Mouse (Mus musculus) urinary bladder, postnatal 4 days (tissue): ENCODE measurements around the gene Dhrs1.
A peak's percentile ranks its signal among the peaks of the same experiment; 100 is the strongest.

Experiments
- DNase-seq, 2 experiments: peaks; one replicate each; pipeline ENCODE4 v3.0.0; 2021 to 2022; ENCODE audit warnings: low spot score in 2 of 2

The Dhrs1 gene

GRCm38 (mm10) chr14:55721700-55722437 is 23.6 kb downstream of the Dhrs1 start, which contains the start of gene Rabggta:
Gene Rabggta, minus strand, starts transcription at chr14:55722263.
- peak; percentile 84 to 90 for DNase-seq

- no peak for DNase-seq
Observed at GRCm38 (mm10) chr14:55721076-55721475, 24.4 kb downstream of the Dhrs1 start.

GRCm38 (mm10) chr14:55720666-55721065 is 24.8 kb downstream of the Dhrs1 start:
- no peak for DNase-seq

GRCm38 (mm10) chr14:55719737-55720136 is 25.8 kb downstream of the Dhrs1 start:
- DNase-seq = no peak

GRCm38 (mm10) chr14:55716884-55717283 is 28.6 kb downstream of the Dhrs1 start:
- no peak for DNase-seq

GRCm38 (mm10) chr14:55716271-55716670 is 29.2 kb downstream of the Dhrs1 start:
- no peak for DNase-seq

- no peak for DNase-seq
Observed at GRCm38 (mm10) chr14:55714893-55715292, 30.6 kb downstream of the Dhrs1 start.

- no peak for DNase-seq
Observed at GRCm38 (mm10) chr14:55713729-55714122, 31.8 kb downstream of the Dhrs1 start, which contains the start of gene Tgm1. Gene Tgm1, minus strand, starts transcription at chr14:55713926.

- DNase-seq = peak in 1 of 2 experiments; percentile 40
Observed at GRCm38 (mm10) chr14:55713007-55713728, 32.3 kb downstream of the Dhrs1 start.

GRCm38 (mm10) chr14:55711786-55712185 is 33.7 kb downstream of the Dhrs1 start:
- DNase-seq = no peak

- no peak for DNase-seq
Observed at GRCm38 (mm10) chr14:55709509-55709908, 36.0 kb downstream of the Dhrs1 start.

GRCm38 (mm10) chr14:55707397-55707796 is 38.1 kb downstream of the Dhrs1 start:
- no peak for DNase-seq

- DNase-seq = no peak
Observed at GRCm38 (mm10) chr14:55706051-55706600, 39.4 kb downstream of the Dhrs1 start.

GRCm38 (mm10) chr14:55702761-55703160 is 42.7 kb downstream of the Dhrs1 start:
- no peak for DNase-seq

- DNase-seq = no peak
Observed at GRCm38 (mm10) chr14:55701131-55701530, 44.4 kb downstream of the Dhrs1 start.

- no peak for DNase-seq
Observed at GRCm38 (mm10) chr14:55697226-55697625, 48.3 kb downstream of the Dhrs1 start.

- no peak for DNase-seq
Observed at GRCm38 (mm10) chr14:55689433-55689832, 56.1 kb downstream of the Dhrs1 start.
